Mouse (Mus musculus) ES-Bruce4 (cell line): ENCODE results near the gene Medag. TPM values are rescaled to one million over a fixed set of nuclear protein-coding genes. Genes with fewer than 3 reads are reported as not detected.

ENCODE experiments used
- H3K27ac ChIP-seq: 2 replicates; pipeline ENCODE4 v1.5.1; 2012; ENCODE audit warnings: low read length, inconsistent platforms; ENCODE audit not compliant: insufficient read depth
- H3K27me3 ChIP-seq: 2 replicates; pipeline ENCODE4 v1.6.1; 2012; ENCODE audit warnings: mild to moderate bottlenecking, low read length, inconsistent platforms; ENCODE audit not compliant: control insufficient read depth, poor library complexity, insufficient read depth, severe bottlenecking
- H3K36me3 ChIP-seq: 2 replicates; pipeline ENCODE4 v1.6.1; 2012; ENCODE audit warnings: inconsistent platforms, mild to moderate bottlenecking, low read length, moderate library complexity; ENCODE audit not compliant: control insufficient read depth, poor library complexity, insufficient read depth, severe bottlenecking
- H3K4me1 ChIP-seq: one replicate; pipeline ENCODE4 v1.8.1; 2011; ENCODE audit warnings: low read length; ENCODE audit not compliant: control insufficient read depth, insufficient read depth
- H3K4me3 ChIP-seq: 2 replicates; pipeline ENCODE4 v1.5.1; 2011; ENCODE audit warnings: low read depth, mild to moderate bottlenecking, low read length
- H3K9ac ChIP-seq: 2 replicates; pipeline ENCODE4 v1.6.1; 2012; ENCODE audit warnings: low read depth, mild to moderate bottlenecking, inconsistent platforms; ENCODE audit not compliant: poor library complexity, severe bottlenecking
- H3K9me3 ChIP-seq: replicated peaks from 2 replicates; pipeline ENCODE4 v1.6.1; 2012; ENCODE audit warnings: mild to moderate bottlenecking, low read length, inconsistent platforms; ENCODE audit not compliant: control insufficient read depth, poor library complexity, insufficient read depth, severe bottlenecking
- CTCF ChIP-seq: IDR thresholded peaks from one replicate; pipeline ENCODE4 v1.8.1; 2011; ENCODE audit warnings: low read depth, low read length
- EP300 ChIP-seq: IDR thresholded peaks from 2 replicates; pipeline ENCODE4 v1.6.1; 2011; ENCODE audit warnings: low read depth, low read length; ENCODE audit not compliant: insufficient read depth
- POLR2A ChIP-seq: IDR thresholded peaks from one replicate; pipeline ENCODE4 v1.8.1; 2011; ENCODE audit warnings: low read length; ENCODE audit not compliant: insufficient read depth
- polyA plus RNA-seq: library from polyadenylated mRNA; stranded (reverse); fragments of >200 nt; gene quantifications from 2 replicates; pipeline ENCODE4 v1.2.4, GENCODE M21; 2011; ENCODE audit warnings: low read depth; ENCODE audit not compliant: missing spikeins, insufficient read depth, insufficient read length

The Medag gene
- polyA plus RNA-seq, 1 experiment = 0.30 TPM

GRCm38 (mm10) chr5:149368575-149369312 is 42.8 kb upstream of the Medag start:
- Histone ChIP-seq H3K27ac (no peak overlapping the region), H3K9me3 (no peaks in the 10 kb centered on the region), H3K4me3 (no peak overlapping the region), H3K4me1 (peaks cover 2% of the 10 kb centered on the region), H3K36me3 (no peaks in the 10 kb centered on the region), H3K9ac (no peak overlapping the region), H3K27me3 (no peaks in the 10 kb centered on the region)
- no peak for TF ChIP-seq CTCF
- TF ChIP-seq POLR2A = no peak
- no peak for TF ChIP-seq EP300

GRCm38 (mm10) chr5:149369373-149370035 is 42.0 kb upstream of the Medag start:
- no peaks in the 10 kb centered on the region for H3K27me3 ChIP-seq
- H3K36me3 ChIP-seq = no peaks in the 10 kb centered on the region
- no peak for TF ChIP-seq CTCF
- no peak for TF ChIP-seq EP300
- no peak for TF ChIP-seq POLR2A
- no peak overlapping the region for H3K9ac ChIP-seq
- H3K27ac ChIP-seq = no peak overlapping the region
- H3K4me1 ChIP-seq = no peaks in the 10 kb centered on the region
- H3K9me3 ChIP-seq = no peaks in the 10 kb centered on the region
- H3K4me3 ChIP-seq = no peak overlapping the region

DNA sequence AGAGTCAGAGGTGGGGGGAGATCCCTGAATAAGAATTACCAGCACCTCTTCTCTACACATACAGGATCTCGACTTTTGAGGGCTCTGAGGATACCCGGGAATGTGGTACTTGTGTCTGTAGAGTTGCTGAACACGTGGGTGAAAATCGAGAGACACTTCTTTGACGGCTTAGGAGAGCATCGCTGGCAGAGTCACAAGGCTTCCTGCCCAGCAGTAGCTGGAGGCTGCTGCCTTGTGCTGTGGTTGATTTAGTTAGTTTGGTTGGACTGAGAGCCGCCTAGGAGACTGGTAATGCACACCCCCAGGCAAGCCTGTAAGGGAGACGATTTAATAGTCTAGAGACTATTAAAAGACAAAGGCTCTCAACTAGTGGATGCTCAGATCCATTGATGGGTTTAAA is 39.5 kb upstream of the Medag start:
- no peak overlapping the region for H3K27ac ChIP-seq
- no peak for TF ChIP-seq EP300
- TF ChIP-seq CTCF = no peak
- no peak for TF ChIP-seq POLR2A
- H3K4me1 ChIP-seq = no peaks in the 10 kb centered on the region
- H3K27me3 ChIP-seq = no peaks in the 10 kb centered on the region
- no peaks in the 10 kb centered on the region for H3K9me3 ChIP-seq
- H3K9ac ChIP-seq = no peak overlapping the region
- no peaks in the 10 kb centered on the region for H3K36me3 ChIP-seq
- no peak overlapping the region for H3K4me3 ChIP-seq

DNA sequence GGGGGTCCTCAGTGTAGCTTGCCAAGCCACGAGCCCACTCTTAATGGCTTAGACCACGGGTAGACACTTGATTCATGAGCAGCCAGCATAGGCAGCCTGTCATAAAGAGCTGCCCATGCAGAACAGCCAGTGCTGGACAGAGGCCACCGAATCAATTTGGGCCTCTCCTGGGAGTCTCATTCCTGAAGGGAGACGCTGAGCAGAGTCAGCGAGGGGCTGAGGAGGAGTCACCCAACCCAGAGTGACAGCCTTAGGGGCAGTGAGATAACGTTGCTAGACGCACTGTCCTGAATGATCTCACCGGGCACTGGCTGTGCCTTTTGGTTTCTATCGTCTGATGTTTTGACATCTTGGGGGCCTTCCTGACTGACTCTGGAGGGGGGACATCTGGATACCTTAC is 38.3 kb upstream of the Medag start:
- Histone ChIP-seq H3K27me3 (no peaks in the 10 kb centered on the region), H3K4me3 (no peak overlapping the region), H3K9ac (no peak overlapping the region), H3K9me3 (no peaks in the 10 kb centered on the region), H3K27ac (no peak overlapping the region), H3K36me3 (no peaks in the 10 kb centered on the region), H3K4me1 (no peaks in the 10 kb centered on the region)
- TF ChIP-seq CTCF (no peak), POLR2A (no peak), EP300 (no peak)

DNA sequence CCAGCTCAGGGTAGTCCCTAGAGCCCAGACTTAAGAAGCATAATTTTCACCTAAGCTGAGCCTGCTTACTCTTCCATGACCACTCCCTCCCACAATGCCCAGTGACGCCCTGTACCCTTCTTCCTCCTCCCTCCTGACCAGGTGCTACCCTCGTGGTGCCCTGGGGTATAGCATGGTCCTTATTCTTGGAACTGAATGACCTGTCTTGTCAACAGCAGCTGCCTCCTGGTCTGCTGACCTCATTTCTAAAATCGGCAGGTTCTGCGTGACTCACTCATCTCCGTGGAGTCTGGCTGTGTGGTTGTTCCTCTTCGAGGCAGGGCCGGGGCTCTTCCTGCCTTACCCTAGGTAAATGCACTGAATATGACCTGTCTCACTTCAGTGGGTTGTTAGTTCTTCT is 37.5 kb upstream of the Medag start:
- Histone ChIP-seq H3K27me3 (no peaks in the 10 kb centered on the region), H3K4me3 (no peak overlapping the region), H3K27ac (no peak overlapping the region), H3K9ac (no peak overlapping the region), H3K36me3 (no peaks in the 10 kb centered on the region), H3K9me3 (no peaks in the 10 kb centered on the region), H3K4me1 (no peaks in the 10 kb centered on the region)
- TF ChIP-seq POLR2A (no peak), CTCF (no peak)

GRCm38 (mm10) chr5:149375074-149375888 is 36.3 kb upstream of the Medag start:
- H3K9ac ChIP-seq = no peak overlapping the region
- H3K4me1 ChIP-seq = no peaks in the 10 kb centered on the region
- H3K27me3 ChIP-seq = no peaks in the 10 kb centered on the region
- no peak overlapping the region for H3K4me3 ChIP-seq
- no peaks in the 10 kb centered on the region for H3K9me3 ChIP-seq
- TF ChIP-seq EP300 (no peak), CTCF (no peak), POLR2A (no peak)
- H3K27ac ChIP-seq = no peak overlapping the region
- H3K36me3 ChIP-seq = no peaks in the 10 kb centered on the region
